Mouse (Mus musculus): ENCODE measurements around the gene 4930558K02Rik. TPM values are rescaled to one million over a fixed set of nuclear protein-coding genes. Genes with fewer than 3 reads are reported as not detected.

Gene 4930558K02Rik
- total and polyA plus RNA-seq, 2 experiments = not detected

GRCm38 (mm10) chr1:162001328-162001727, 21.9 kb upstream of the 4930558K02Rik start:
- no peaks in the 10 kb centered on the region for H3K36me3 ChIP-seq (ENCODE audit: control insufficient read depth, insufficient read depth, low read length)
- no peak overlapping the region for H3K9ac ChIP-seq (ENCODE audit: low read depth, low read length)
- WGBS = 92% methylated on average over 8 of the region's 8 CpGs
- H3K79me2 ChIP-seq (ENCODE audit: control insufficient read depth, insufficient read depth, low read length) = no peaks in the 10 kb centered on the region
- TF ChIP-seq CTCF (IDR thresholded peaks at IDR 0.05; ENCODE audit: low read depth, low read length) (no peak), POLR2A (IDR thresholded peaks at IDR 0.05; ENCODE audit: extremely low read depth, insufficient read depth, low read length) (no peak)
- peaks cover 4% of the 10 kb centered on the region; the same call in 1 of the 2 replicates for H3K4me1 ChIP-seq (ENCODE audit: control insufficient read depth, insufficient read depth, low read length)
- no peak overlapping the region for H3K27ac ChIP-seq (replicated peaks; ENCODE audit: insufficient read depth, low read depth, low read length)
- no peak overlapping the region for H3K4me3 ChIP-seq (ENCODE audit: insufficient read depth, low read depth, low read length)
- no peak for DNase-seq (ENCODE audit: extremely low read depth, low read depth, low spot score)
- H3K27me3 ChIP-seq (ENCODE audit: control insufficient read depth, insufficient read depth, low read length) = no peaks in the 10 kb centered on the region

- WGBS = 9% methylated on average over 4 of the region's 4 CpGs
- peaks cover 4% of the 10 kb centered on the region; the same call in 1 of the 2 replicates for H3K4me1 ChIP-seq (ENCODE audit: control insufficient read depth, insufficient read depth, low read length)
- H3K4me3 ChIP-seq (ENCODE audit: insufficient read depth, low read depth, low read length) = no peak overlapping the region
- no peaks in the 10 kb centered on the region for H3K27me3 ChIP-seq (ENCODE audit: control insufficient read depth, insufficient read depth, low read length)
- no peaks in the 10 kb centered on the region for H3K79me2 ChIP-seq (ENCODE audit: control insufficient read depth, insufficient read depth, low read length)
- no peak overlapping the region for H3K27ac ChIP-seq (replicated peaks; ENCODE audit: insufficient read depth, low read depth, low read length)
- TF ChIP-seq POLR2A (IDR thresholded peaks at IDR 0.05; ENCODE audit: extremely low read depth, insufficient read depth, low read length) = no peak
- no peak for TF ChIP-seq CTCF (IDR thresholded peaks at IDR 0.05; ENCODE audit: low read depth, low read length)
- DNase-seq (ENCODE audit: extremely low read depth, low read depth, low spot score) = peak; percentile 56
- no peaks in the 10 kb centered on the region for H3K36me3 ChIP-seq (ENCODE audit: control insufficient read depth, insufficient read depth, low read length)
- H3K9ac ChIP-seq (ENCODE audit: low read depth, low read length) = peak overlapping the region; percentile 63
These were observed 20.5 kb upstream of the 4930558K02Rik start for GRCm38 (mm10) chr1:161999882-162000371.

- Histone ChIP-seq H3K79me2 (ENCODE audit: control insufficient read depth, insufficient read depth, low read length) (no peaks in the 10 kb centered on the region), H3K36me3 (ENCODE audit: control insufficient read depth, insufficient read depth, low read length) (no peaks in the 10 kb centered on the region), H3K4me1 (ENCODE audit: control insufficient read depth, insufficient read depth, low read length) (peaks cover 2% of the 10 kb centered on the region; the same call in 1 of the 2 replicates), H3K27ac (replicated peaks; ENCODE audit: insufficient read depth, low read depth, low read length) (no peak overlapping the region), H3K4me3 (ENCODE audit: insufficient read depth, low read depth, low read length) (no peak overlapping the region), H3K9ac (ENCODE audit: low read depth, low read length) (no peak overlapping the region), H3K27me3 (ENCODE audit: control insufficient read depth, insufficient read depth, low read length) (no peaks in the 10 kb centered on the region)
- WGBS = 39% methylated on average over 5 of the region's 5 CpGs
- TF ChIP-seq POLR2A (IDR thresholded peaks at IDR 0.05; ENCODE audit: extremely low read depth, insufficient read depth, low read length) = no peak
- TF ChIP-seq CTCF (IDR thresholded peaks at IDR 0.05; ENCODE audit: low read depth, low read length) = no peak
- no peak for DNase-seq (ENCODE audit: extremely low read depth, low read depth, low spot score)
These were observed 19.9 kb upstream of the 4930558K02Rik start for GRCm38 (mm10) chr1:161999338-161999737.

GRCm38 (mm10) chr1:161998781-161999180, 19.3 kb upstream of the 4930558K02Rik start:
- Histone ChIP-seq H3K9ac (ENCODE audit: low read depth, low read length) (no peak overlapping the region), H3K27me3 (ENCODE audit: control insufficient read depth, insufficient read depth, low read length) (no peaks in the 10 kb centered on the region), H3K4me1 (ENCODE audit: control insufficient read depth, insufficient read depth, low read length) (peaks cover 2% of the 10 kb centered on the region; the same call in 1 of the 2 replicates), H3K79me2 (ENCODE audit: control insufficient read depth, insufficient read depth, low read length) (no peaks in the 10 kb centered on the region), H3K27ac (replicated peaks; ENCODE audit: insufficient read depth, low read depth, low read length) (no peak overlapping the region), H3K36me3 (ENCODE audit: control insufficient read depth, insufficient read depth, low read length) (no peaks in the 10 kb centered on the region), H3K4me3 (ENCODE audit: insufficient read depth, low read depth, low read length) (no peak overlapping the region)
- 51% methylated on average over 4 of the region's 4 CpGs for WGBS
- peak; percentile 22 for DNase-seq (ENCODE audit: extremely low read depth, low read depth, low spot score)
- TF ChIP-seq CTCF (IDR thresholded peaks at IDR 0.05; ENCODE audit: low read depth, low read length) (no peak), POLR2A (IDR thresholded peaks at IDR 0.05; ENCODE audit: extremely low read depth, insufficient read depth, low read length) (no peak)

- WGBS = 83% methylated on average over 7 of the region's 7 CpGs
- no peak for DNase-seq (ENCODE audit: extremely low read depth, low read depth, low spot score)
- no peaks in the 10 kb centered on the region for H3K36me3 ChIP-seq (ENCODE audit: control insufficient read depth, insufficient read depth, low read length)
- no peaks in the 10 kb centered on the region for H3K4me1 ChIP-seq (ENCODE audit: control insufficient read depth, insufficient read depth, low read length)
- no peak overlapping the region for H3K9ac ChIP-seq (ENCODE audit: low read depth, low read length)
- no peak overlapping the region for H3K4me3 ChIP-seq (ENCODE audit: insufficient read depth, low read depth, low read length)
- H3K79me2 ChIP-seq (ENCODE audit: control insufficient read depth, insufficient read depth, low read length) = no peaks in the 10 kb centered on the region
- H3K27me3 ChIP-seq (ENCODE audit: control insufficient read depth, insufficient read depth, low read length) = no peaks in the 10 kb centered on the region
- no peak overlapping the region for H3K27ac ChIP-seq (replicated peaks; ENCODE audit: insufficient read depth, low read depth, low read length)
- TF ChIP-seq CTCF (IDR thresholded peaks at IDR 0.05; ENCODE audit: low read depth, low read length) = no peak
- no peak for TF ChIP-seq POLR2A (IDR thresholded peaks at IDR 0.05; ENCODE audit: extremely low read depth, insufficient read depth, low read length)
These were observed 13.0 kb upstream of the 4930558K02Rik start for GRCm38 (mm10) chr1:161992389-161992788.

- DNase-seq (ENCODE audit: extremely low read depth, low read depth, low spot score) = no peak
- Histone ChIP-seq H3K79me2 (ENCODE audit: control insufficient read depth, insufficient read depth, low read length) (no peaks in the 10 kb centered on the region), H3K4me3 (ENCODE audit: insufficient read depth, low read depth, low read length) (no peak overlapping the region), H3K4me1 (ENCODE audit: control insufficient read depth, insufficient read depth, low read length) (no peaks in the 10 kb centered on the region), H3K27me3 (ENCODE audit: control insufficient read depth, insufficient read depth, low read length) (no peaks in the 10 kb centered on the region), H3K9ac (ENCODE audit: low read depth, low read length) (no peak overlapping the region), H3K36me3 (ENCODE audit: control insufficient read depth, insufficient read depth, low read length) (no peaks in the 10 kb centered on the region), H3K27ac (replicated peaks; ENCODE audit: insufficient read depth, low read depth, low read length) (no peak overlapping the region)
- TF ChIP-seq POLR2A (IDR thresholded peaks at IDR 0.05; ENCODE audit: extremely low read depth, insufficient read depth, low read length) (no peak), CTCF (IDR thresholded peaks at IDR 0.05; ENCODE audit: low read depth, low read length) (no peak)
- 94% methylated on average over 11 of the region's 11 CpGs for WGBS
These were observed 12.4 kb upstream of the 4930558K02Rik start for GRCm38 (mm10) chr1:161991846-161992245.

Data from liver, adult 2 months (tissue).